Mouse (Mus musculus) embryonic facial prominence, embryonic 14.5 days (tissue): ENCODE measurements at regions not wholly inside any gene's neighbourhood (a gene's known extent, or its start where the extent isn't known, plus 50 kb on each side); places are given as distances from the start of the nearest gene placed in this dataset.

ENCODE experiments used
- ATAC-seq: fragments of 200-750 bp; cut with Nextera tagmentation; 2 replicates; pipeline ENCODE4 v1.8.0; 2017; ENCODE audit warnings: low read depth, moderate number of reproducible peaks, moderate TSS enrichment
- DNase-seq: peaks from one replicate; pipeline ENCODE4 v3.0.0-alpha.2; 2015; ENCODE audit warnings: low spot score
- H3K27ac ChIP-seq: fragments of 300-500 bp; sonication (generic); replicated peaks from 2 replicates; pipeline ENCODE4 v1.5.1; 2014; ENCODE audit warnings: low read depth, mild to moderate bottlenecking, low read length, moderate library complexity
- H3K27me3 ChIP-seq: fragments of 300-500 bp; sonication (generic); replicated peaks from 2 replicates; pipeline ENCODE4 v1.6.1; 2014; ENCODE audit warnings: low read length; ENCODE audit not compliant: control insufficient read depth, insufficient read depth
- H3K36me3 ChIP-seq: fragments of 300-500 bp; sonication (generic); 2 replicates; pipeline ENCODE4 v1.6.1; 2014; ENCODE audit warnings: low read length, mixed read lengths; ENCODE audit not compliant: control insufficient read depth, insufficient read depth
- H3K4me1 ChIP-seq: fragments of 300-500 bp; sonication (generic); 2 replicates; pipeline ENCODE4 v1.6.1; 2014; ENCODE audit warnings: antibody characterized with exemption, low read length; ENCODE audit not compliant: control insufficient read depth, insufficient read depth
- H3K4me2 ChIP-seq: fragments of 300-500 bp; sonication (generic); 2 replicates; pipeline ENCODE4 v1.6.1; 2014; ENCODE audit warnings: low read depth, mild to moderate bottlenecking, low read length, moderate library complexity, mixed read lengths
- H3K4me3 ChIP-seq: fragments of 300-500 bp; sonication (generic); 2 replicates; pipeline ENCODE4 v1.5.1; 2014; ENCODE audit warnings: low read depth, mild to moderate bottlenecking, low read length
- H3K9ac ChIP-seq: fragments of 300-500 bp; sonication (generic); 2 replicates; pipeline ENCODE4 v1.6.1; 2014; ENCODE audit warnings: low read depth, mild to moderate bottlenecking, low read length, moderate library complexity, mixed read lengths
- H3K9me3 ChIP-seq: fragments of 300-500 bp; sonication (generic); 2 replicates; pipeline ENCODE4 v1.6.1; 2016; ENCODE audit warnings: low read length; ENCODE audit not compliant: control insufficient read depth
- WGBS: fragments of 180-500 bp; shearing (Covaris S2); extraction: QIAGEN DNeasy Blood & Tissue Kit; methylation state at CpG from one replicate; pipeline ENCODE4 v1.1.7; 2014; 5-methylcytosine and 5-hydroxymethylcytosine counted together

- H3K9me3 ChIP-seq, result no peaks in the 10 kb centered on the region
- WGBS, result 82% methylated on average over 4 of the region's 4 CpGs
Measured at GRCm38 (mm10) chr8:89747726-89748125, 600.4 kb downstream of the Tox3 start.

GRCm38 (mm10) chr8:89744267-89745028 is 603.7 kb downstream of the Tox3 start:
- H3K4me2 ChIP-seq, result no peak overlapping the region
- no peak overlapping the region for H3K9ac ChIP-seq
- no peaks in the 10 kb centered on the region for H3K9me3 ChIP-seq
- no peaks in the 10 kb centered on the region for H3K36me3 ChIP-seq
- H3K4me3 ChIP-seq, result no peak overlapping the region
- 59% methylated on average over 11 of the region's 11 CpGs for WGBS
- ATAC-seq (peak; percentile 47; the same call in 1 of the 2 replicates), DNase-seq (peak; percentile 36)
- H3K27me3 ChIP-seq, result no peaks in the 10 kb centered on the region
- H3K4me1 ChIP-seq, result no peaks in the 10 kb centered on the region
- no peak overlapping the region for H3K27ac ChIP-seq

More at GRCm38 (mm10) chr8:89747726-89748125, 600.4 kb downstream of the Tox3 start:
- Histone ChIP-seq H3K36me3 (no peaks in the 10 kb centered on the region), H3K27ac (no peak overlapping the region), H3K4me1 (no peaks in the 10 kb centered on the region), H3K4me3 (no peak overlapping the region), H3K4me2 (no peak overlapping the region), H3K27me3 (no peaks in the 10 kb centered on the region), H3K9ac (no peak overlapping the region)
- no peak for DNase-seq
- ATAC-seq, result no peak

- no peak for DNase-seq
- H3K4me2 ChIP-seq, result no peak overlapping the region
Measured at GRCm38 (mm10) chr8:89738657-89739056, 609.5 kb downstream of the Tox3 start.

GRCm38 (mm10) chr8:89737636-89738035 is 610.5 kb downstream of the Tox3 start:
- Histone ChIP-seq H3K4me2 (no peak overlapping the region), H3K36me3 (no peaks in the 10 kb centered on the region), H3K9me3 (no peaks in the 10 kb centered on the region), H3K9ac (no peak overlapping the region), H3K4me3 (no peak overlapping the region), H3K27ac (no peak overlapping the region), H3K27me3 (0 out of 2 replicates have a peak, but pooled peaks cover 3% of the 10 kb centered on the region), H3K4me1 (no peaks in the 10 kb centered on the region)
- DNase-seq, result no peak
- ATAC-seq, result no peak
- 85% methylated on average over 1 of the region's 1 CpGs for WGBS

More at GRCm38 (mm10) chr8:89738657-89739056, 609.5 kb downstream of the Tox3 start:
- Histone ChIP-seq H3K27ac (no peak overlapping the region), H3K4me1 (no peaks in the 10 kb centered on the region), H3K9ac (no peak overlapping the region), H3K36me3 (no peaks in the 10 kb centered on the region), H3K4me3 (no peak overlapping the region), H3K9me3 (no peaks in the 10 kb centered on the region), H3K27me3 (0 out of 2 replicates have a peak, but pooled peaks cover 3% of the 10 kb centered on the region)
- 90% methylated on average over 3 of the region's 3 CpGs for WGBS
- ATAC-seq, result no peak

GRCm38 (mm10) chr8:89727252-89727651 is 620.9 kb downstream of the Tox3 start:
- 86% methylated on average over 6 of the region's 6 CpGs for WGBS
- Histone ChIP-seq H3K9me3 (no peaks in the 10 kb centered on the region), H3K36me3 (no peaks in the 10 kb centered on the region), H3K4me1 (no peaks in the 10 kb centered on the region), H3K4me3 (no peak overlapping the region), H3K27me3 (no peaks in the 10 kb centered on the region), H3K9ac (no peak overlapping the region), H3K4me2 (no peak overlapping the region), H3K27ac (no peak overlapping the region)
- DNase-seq, result no peak
- no peak for ATAC-seq

GRCm38 (mm10) chr8:89721684-89722305 is 626.3 kb downstream of the Tox3 start:
- Histone ChIP-seq H3K27me3 (no peaks in the 10 kb centered on the region), H3K4me2 (no peak overlapping the region), H3K27ac (no peak overlapping the region), H3K4me1 (no peaks in the 10 kb centered on the region), H3K9ac (no peak overlapping the region), H3K9me3 (no peaks in the 10 kb centered on the region), H3K36me3 (no peaks in the 10 kb centered on the region), H3K4me3 (no peak overlapping the region)
- ATAC-seq (no peak), DNase-seq (no peak)
- WGBS, result 80% methylated on average over 5 of the region's 5 CpGs

GRCm38 (mm10) chr8:89713880-89714279 is 634.3 kb downstream of the Tox3 start:
- 78% methylated on average over 6 of the region's 6 CpGs for WGBS
- ATAC-seq, result no peak
- no peaks in the 10 kb centered on the region for H3K27me3 ChIP-seq
- no peak overlapping the region for H3K9ac ChIP-seq
- H3K9me3 ChIP-seq, result no peaks in the 10 kb centered on the region
- H3K4me1 ChIP-seq, result no peaks in the 10 kb centered on the region
- no peaks in the 10 kb centered on the region for H3K36me3 ChIP-seq
- H3K27ac ChIP-seq, result no peak overlapping the region
- H3K4me2 ChIP-seq, result no peak overlapping the region
- no peak overlapping the region for H3K4me3 ChIP-seq
- no peak for DNase-seq

GRCm38 (mm10) chr8:89707341-89707928 is 640.7 kb downstream of the Tox3 start:
- WGBS, result 26% methylated on average over 5 of the region's 5 CpGs
- Histone ChIP-seq H3K9me3 (no peaks in the 10 kb centered on the region), H3K4me2 (no peak overlapping the region), H3K4me1 (no peaks in the 10 kb centered on the region), H3K36me3 (no peaks in the 10 kb centered on the region), H3K9ac (no peak overlapping the region), H3K27ac (no peak overlapping the region), H3K27me3 (peaks cover 11% of the 10 kb centered on the region; the same call in 1 of the 2 replicates), H3K4me3 (no peak overlapping the region)
- ATAC-seq (no peak), DNase-seq (peak; percentile 22)
